Comparison of ENCODE assay signal across 21 mouse cellular contexts in genomic region chr8:87717445-87717844, GRCm38 (mm10).
DNase-seq lines count a peak whose midpoint lies in the region; ATAC-seq and TF ChIP-seq lines count a peak whose summit lies in the region.
"Had no signal": no experiment of that assay in that cellular context is flagged by ENCODE, and none has a peak within 500 bp of the region (broad histone marks: within the 10 kb centered on the region; RNA-seq: fewer than 3 reads in every experiment).

No protein-coding gene starts in this region.

- no peak overlapping the region for H3K9ac ChIP-seq in forebrain, embryonic 13.5 days
- no peak overlapping the region for H3K9ac ChIP-seq in forebrain, postnatal 0 days
- H3K9ac ChIP-seq in midbrain, embryonic 16.5 days (ENCODE audit: low read depth, low read length): no peak overlapping the region
- H3K9ac ChIP-seq in hindbrain, embryonic 14.5 days: no peak overlapping the region
- no peak overlapping the region for H3K9ac ChIP-seq in midbrain, embryonic 14.5 days (replicated peaks; ENCODE audit: low read length)
- H3K9ac ChIP-seq: hindbrain, embryonic 15.5 days had no signal

- no peak for DNase-seq in forebrain, postnatal 0 days
- no peak for DNase-seq in midbrain, embryonic 10.5 days (ENCODE audit: low spot score)
- DNase-seq in hindbrain, embryonic 14.5 days (ENCODE audit: low spot score): no peak
- peak; percentile 62 for DNase-seq in midbrain, embryonic 14.5 days
- DNase-seq in right cerebral cortex, adult 18-20 months: no peak
- no peak for DNase-seq in thymus, postnatal 0 days (ENCODE audit: low spot score)
- DNase-seq: adrenal gland, postnatal 14 days; cerebellum, adult 11-12 months; gastrocnemius, adult 2 months; kidney, adult 18-20 months; kidney, postnatal 10 days; layer of hippocampus, postnatal 36 days; lung, adult 18-20 months; spleen, adult 18-20 months had no signal

- no peaks in the 10 kb centered on the region for H3K36me3 ChIP-seq in forebrain, embryonic 13.5 days (ENCODE audit: poor library complexity, severe bottlenecking)
- no peaks in the 10 kb centered on the region for H3K36me3 ChIP-seq in forebrain, postnatal 0 days (ENCODE audit: insufficient read depth)
- H3K36me3 ChIP-seq in midbrain, embryonic 10.5 days: peaks cover 3% of the 10 kb centered on the region; the same call in 1 of the 2 replicates
- H3K36me3 ChIP-seq in midbrain, embryonic 16.5 days (ENCODE audit: control insufficient read depth, insufficient read depth, low read length): no peaks in the 10 kb centered on the region
- no peaks in the 10 kb centered on the region for H3K36me3 ChIP-seq in hindbrain, embryonic 14.5 days (replicated peaks; ENCODE audit: control insufficient read depth, insufficient read depth)
- no peaks in the 10 kb centered on the region for H3K36me3 ChIP-seq in midbrain, embryonic 14.5 days (ENCODE audit: control insufficient read depth, insufficient read depth, low read length)
- H3K36me3 ChIP-seq: G1E; heart, embryonic 10.5 days; hindbrain, embryonic 15.5 days had no signal

- ATAC-seq in forebrain, embryonic 13.5 days: no peak
- ATAC-seq in forebrain, postnatal 0 days: no peak
- no peak for ATAC-seq in midbrain, embryonic 16.5 days
- ATAC-seq in hindbrain, embryonic 14.5 days (ENCODE audit: low FRiP score): no peak
- ATAC-seq in midbrain, embryonic 14.5 days (ENCODE audit: low FRiP score, low TSS enrichment): no peak
- ATAC-seq: activated CD4-positive, CD25-positive, alpha-beta regulatory T cell, adult 4 months had no signal

- H3K27ac ChIP-seq in forebrain, embryonic 13.5 days: peak overlapping the region; percentile 83; the same call in 1 of the 2 replicates
- no peak overlapping the region for H3K27ac ChIP-seq in forebrain, postnatal 0 days (ENCODE audit: low read depth, low read length)
- H3K27ac ChIP-seq in midbrain, embryonic 10.5 days (replicated peaks): peak overlapping the region; percentile 81
- no peak overlapping the region for H3K27ac ChIP-seq in midbrain, embryonic 16.5 days (ENCODE audit: low read length)
- H3K27ac ChIP-seq in hindbrain, embryonic 14.5 days: 0 out of 2 replicates have a peak overlapping the region, but pooled peaks have one; percentile 6
- no peak overlapping the region for H3K27ac ChIP-seq in midbrain, embryonic 14.5 days (replicated peaks; ENCODE audit: low read depth, low read length)
- H3K27ac ChIP-seq: gastrocnemius, adult 2 months; heart, embryonic 10.5 days; layer of hippocampus, adult 2 months had no signal

- WGBS in forebrain, embryonic 13.5 days: 54% methylated on average over 5 of the region's 5 CpGs
- WGBS in forebrain, postnatal 0 days: 59% methylated on average over 5 of the region's 5 CpGs
- WGBS in midbrain, embryonic 10.5 days: 84% methylated on average over 5 of the region's 5 CpGs
- 61% methylated on average over 5 of the region's 5 CpGs for WGBS in midbrain, embryonic 16.5 days
- WGBS in hindbrain, embryonic 14.5 days: 57% methylated on average over 5 of the region's 5 CpGs
- WGBS in midbrain, embryonic 14.5 days: 63% methylated on average over 5 of the region's 5 CpGs

- no peaks in the 10 kb centered on the region for H3K9me3 ChIP-seq in forebrain, embryonic 13.5 days (replicated peaks)
- no peaks in the 10 kb centered on the region for H3K9me3 ChIP-seq in forebrain, postnatal 0 days (ENCODE audit: low read length)
- no peaks in the 10 kb centered on the region for H3K9me3 ChIP-seq in midbrain, embryonic 10.5 days (replicated peaks)
- no peaks in the 10 kb centered on the region for H3K9me3 ChIP-seq in midbrain, embryonic 16.5 days (replicated peaks; ENCODE audit: control insufficient read depth, low read length, poor library complexity, severe bottlenecking)
- H3K9me3 ChIP-seq in hindbrain, embryonic 14.5 days (ENCODE audit: control insufficient read depth, low read length): no peaks in the 10 kb centered on the region
- H3K9me3 ChIP-seq in midbrain, embryonic 14.5 days (ENCODE audit: control insufficient read depth, low read length): no peaks in the 10 kb centered on the region
- H3K9me3 ChIP-seq: heart, embryonic 10.5 days; hindbrain, embryonic 15.5 days had no signal

- no peak overlapping the region for H3K4me3 ChIP-seq in forebrain, embryonic 13.5 days
- H3K4me3 ChIP-seq in forebrain, postnatal 0 days (ENCODE audit: low read depth, low read length): no peak overlapping the region
- no peak overlapping the region for H3K4me3 ChIP-seq in midbrain, embryonic 10.5 days
- H3K4me3 ChIP-seq in midbrain, embryonic 16.5 days (ENCODE audit: low read depth, low read length): no peak overlapping the region
- no peak overlapping the region for H3K4me3 ChIP-seq in hindbrain, embryonic 14.5 days (replicated peaks; ENCODE audit: low read length)
- H3K4me3 ChIP-seq in midbrain, embryonic 14.5 days (replicated peaks; ENCODE audit: low read depth, low read length): no peak overlapping the region
- H3K4me3 ChIP-seq: gastrocnemius, adult 2 months; hindbrain, embryonic 15.5 days; layer of hippocampus, adult 2 months had no signal

- no peak overlapping the region for H3K4me2 ChIP-seq in forebrain, embryonic 13.5 days
- H3K4me2 ChIP-seq in forebrain, postnatal 0 days (ENCODE audit: low read depth): no peak overlapping the region
- H3K4me2 ChIP-seq in midbrain, embryonic 16.5 days (ENCODE audit: low read length): no peak overlapping the region
- H3K4me2 ChIP-seq in hindbrain, embryonic 14.5 days (replicated peaks): no peak overlapping the region
- H3K4me2 ChIP-seq in midbrain, embryonic 14.5 days (ENCODE audit: low read length): no peak overlapping the region
- H3K4me2 ChIP-seq: hindbrain, embryonic 15.5 days had no signal

- H3K27me3 ChIP-seq in forebrain, embryonic 13.5 days: no peaks in the 10 kb centered on the region
- H3K27me3 ChIP-seq in forebrain, postnatal 0 days (ENCODE audit: insufficient read depth, low read length): no peaks in the 10 kb centered on the region
- no peaks in the 10 kb centered on the region for H3K27me3 ChIP-seq in midbrain, embryonic 10.5 days (ENCODE audit: low read depth, poor library complexity, severe bottlenecking)
- H3K27me3 ChIP-seq in midbrain, embryonic 16.5 days (ENCODE audit: control insufficient read depth, insufficient read depth, low read depth, low read length): no peaks in the 10 kb centered on the region
- H3K27me3 ChIP-seq in hindbrain, embryonic 14.5 days (ENCODE audit: control insufficient read depth, insufficient read depth, low read length): no peaks in the 10 kb centered on the region
- H3K27me3 ChIP-seq in midbrain, embryonic 14.5 days (ENCODE audit: control insufficient read depth, insufficient read depth, low read length): no peaks in the 10 kb centered on the region
- H3K27me3 ChIP-seq: hindbrain, embryonic 15.5 days had no signal

- H3K4me1 ChIP-seq in forebrain, embryonic 13.5 days: peaks cover 80% of the 10 kb centered on the region
- H3K4me1 ChIP-seq in forebrain, postnatal 0 days (ENCODE audit: insufficient read depth): peaks cover 11% of the 10 kb centered on the region
- H3K4me1 ChIP-seq in midbrain, embryonic 10.5 days: peaks cover 72% of the 10 kb centered on the region
- peaks cover 56% of the 10 kb centered on the region for H3K4me1 ChIP-seq in midbrain, embryonic 16.5 days (ENCODE audit: control insufficient read depth, insufficient read depth, low read length)
- peaks cover 63% of the 10 kb centered on the region for H3K4me1 ChIP-seq in hindbrain, embryonic 14.5 days (replicated peaks; ENCODE audit: control insufficient read depth, insufficient read depth, low read length)
- peaks cover 78% of the 10 kb centered on the region for H3K4me1 ChIP-seq in midbrain, embryonic 14.5 days (ENCODE audit: control insufficient read depth, insufficient read depth, low read length)

- TF ChIP-seq CTCF in forebrain, postnatal 0 days (IDR thresholded peaks at IDR 0.05; ENCODE audit: low read depth): no peak

Comparison
In these comparisons a context has a peak if more than half of its experiments do, and no peak if none do; other contexts are left out.
1. H3K27ac ChIP-seq: peak in forebrain, embryonic 13.5 days (single experiment), midbrain, embryonic 10.5 days (single experiment) and hindbrain, embryonic 14.5 days (single experiment); none in forebrain, postnatal 0 days (single experiment), midbrain, embryonic 16.5 days (single experiment) and midbrain, embryonic 14.5 days (single experiment).